7 mouse cellular contexts compared by ENCODE assay signal in genomic region chr9:37053601-37054512, GRCm38 (mm10).
A peak's percentile ranks its signal among the peaks of the same experiment; 100 is the strongest.
DNase-seq lines count a peak whose midpoint lies in the region; ATAC-seq and TF ChIP-seq lines count a peak whose summit lies in the region.

No protein-coding gene starts in this region.

- TF ChIP-seq EP300 in ES-Bruce4 (IDR thresholded peaks at IDR 0.05; ENCODE audit: insufficient read depth, low read depth, low read length), result peak; percentile 88

- no peaks in the 10 kb centered on the region for H3K9me3 ChIP-seq in ES-Bruce4 (replicated peaks; ENCODE audit: control insufficient read depth, insufficient read depth, low read length, poor library complexity, severe bottlenecking)
- H3K9me3 ChIP-seq in hindbrain, embryonic 15.5 days, result no peaks in the 10 kb centered on the region
- no peaks in the 10 kb centered on the region for H3K9me3 ChIP-seq in liver, embryonic 12.5 days (replicated peaks)

- no peak for TF ChIP-seq CTCF in ES-Bruce4 (IDR thresholded peaks at IDR 0.05; ENCODE audit: low read depth, low read length)

- peak; percentile 78 for ATAC-seq in hindbrain, embryonic 15.5 days (ENCODE audit: low FRiP score, low read depth)
- peak; percentile 37 for ATAC-seq in liver, embryonic 12.5 days

- H3K4me2 ChIP-seq in hindbrain, embryonic 15.5 days, result peak overlapping the region; percentile 53
- peak overlapping the region; percentile 32 for H3K4me2 ChIP-seq in liver, embryonic 12.5 days

- WGBS in hindbrain, embryonic 15.5 days, result 15% methylated on average over 21 of the region's 21 CpGs
- 26% methylated on average over 21 of the region's 21 CpGs for WGBS in liver, embryonic 12.5 days (ENCODE audit: insufficient replicate concordance)

- H3K27me3 ChIP-seq in ES-Bruce4 (ENCODE audit: control insufficient read depth, insufficient read depth, low read length, poor library complexity, severe bottlenecking), result no peaks in the 10 kb centered on the region
- H3K27me3 ChIP-seq in hindbrain, embryonic 15.5 days, result no peaks in the 10 kb centered on the region
- H3K27me3 ChIP-seq in liver, embryonic 12.5 days (replicated peaks), result no peaks in the 10 kb centered on the region; the same call in 1 of the 2 replicates

- no peak overlapping the region for H3K9ac ChIP-seq in ES-Bruce4 (ENCODE audit: low read depth, poor library complexity, severe bottlenecking)
- H3K9ac ChIP-seq in hindbrain, embryonic 15.5 days, result 0 out of 2 replicates have a peak overlapping the region, but pooled peaks have one; percentile 5
- no peak overlapping the region for H3K9ac ChIP-seq in liver, embryonic 12.5 days

- peak overlapping the region; percentile 59 for H3K27ac ChIP-seq in ES-Bruce4 (ENCODE audit: insufficient read depth, low read length)
- H3K27ac ChIP-seq in hindbrain, embryonic 15.5 days (replicated peaks), result peak overlapping the region; percentile 37
- H3K27ac ChIP-seq in liver, embryonic 12.5 days, result no peak overlapping the region

- no peak for TF ChIP-seq POLR2A in ES-Bruce4 (IDR thresholded peaks at IDR 0.05; ENCODE audit: insufficient read depth, low read length)

- peaks cover 2% of the 10 kb centered on the region for H3K4me1 ChIP-seq in ES-Bruce4 (ENCODE audit: control insufficient read depth, insufficient read depth, low read length)
- peaks cover 46% of the 10 kb centered on the region for H3K4me1 ChIP-seq in hindbrain, embryonic 15.5 days (replicated peaks)
- H3K4me1 ChIP-seq in liver, embryonic 12.5 days, result peaks cover 14% of the 10 kb centered on the region; the same call in 1 of the 2 replicates

- H3K36me3 ChIP-seq in ES-Bruce4 (ENCODE audit: control insufficient read depth, insufficient read depth, low read length, poor library complexity, severe bottlenecking), result no peaks in the 10 kb centered on the region
- H3K36me3 ChIP-seq in hindbrain, embryonic 15.5 days, result no peaks in the 10 kb centered on the region
- no peaks in the 10 kb centered on the region for H3K36me3 ChIP-seq in liver, embryonic 12.5 days

- DNase-seq in adrenal gland, postnatal 10 days, result peak; percentile 30
- DNase-seq in gastrocnemius, adult 18-20 months (ENCODE audit: low spot score), result peak; percentile 23
- DNase-seq in ovary, adult 18-20 months (ENCODE audit: low spot score), result peak; percentile 61
- DNase-seq in thymus, postnatal 14 days, result no peak

- no peak overlapping the region for H3K4me3 ChIP-seq in ES-Bruce4 (ENCODE audit: low read depth, low read length)
- peak overlapping the region; percentile 18 for H3K4me3 ChIP-seq in hindbrain, embryonic 15.5 days
- H3K4me3 ChIP-seq in liver, embryonic 12.5 days, result no peak overlapping the region
